Mouse (Mus musculus): Measurements from ENCODE around the gene Coro6. TPM values are rescaled to one million over a fixed set of nuclear protein-coding genes. Genes with fewer than 3 reads are reported as not detected.
A peak's percentile ranks its signal among the peaks of the same experiment; 100 is the strongest.

Gene Coro6
- total RNA-seq, 2 experiments from 2014 or later, result 2.0 to 2.9 TPM

DNA sequence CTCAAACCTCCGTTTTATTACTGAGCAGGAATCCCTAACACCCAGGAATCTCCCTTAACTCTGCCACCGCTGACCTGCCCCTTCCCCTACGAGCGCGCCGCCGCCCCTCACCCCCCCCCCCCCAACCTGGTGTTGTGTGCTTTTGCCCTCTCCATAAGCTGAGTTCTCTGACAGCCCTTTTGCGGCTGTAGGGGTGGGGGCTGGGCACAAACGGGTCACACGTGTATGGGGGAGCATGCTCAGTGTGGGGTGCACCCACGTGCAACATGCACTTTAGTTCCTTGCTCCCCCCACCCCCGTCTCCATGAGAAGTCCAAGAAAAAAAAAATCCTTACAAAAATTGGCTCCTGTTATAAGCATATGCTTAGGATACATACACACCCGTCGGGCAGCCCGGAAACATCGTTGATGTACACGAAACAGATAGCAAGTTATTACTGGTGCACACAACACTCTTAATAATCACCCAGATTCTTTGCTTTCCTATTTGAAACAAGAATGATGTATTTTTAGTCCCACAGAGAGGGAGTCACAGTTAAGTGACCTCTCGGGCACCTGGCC is 30.2 kb downstream of the Coro6 start:
- no peak for DNase-seq (ENCODE audit: low spot score in 2 of 2)

DNA sequence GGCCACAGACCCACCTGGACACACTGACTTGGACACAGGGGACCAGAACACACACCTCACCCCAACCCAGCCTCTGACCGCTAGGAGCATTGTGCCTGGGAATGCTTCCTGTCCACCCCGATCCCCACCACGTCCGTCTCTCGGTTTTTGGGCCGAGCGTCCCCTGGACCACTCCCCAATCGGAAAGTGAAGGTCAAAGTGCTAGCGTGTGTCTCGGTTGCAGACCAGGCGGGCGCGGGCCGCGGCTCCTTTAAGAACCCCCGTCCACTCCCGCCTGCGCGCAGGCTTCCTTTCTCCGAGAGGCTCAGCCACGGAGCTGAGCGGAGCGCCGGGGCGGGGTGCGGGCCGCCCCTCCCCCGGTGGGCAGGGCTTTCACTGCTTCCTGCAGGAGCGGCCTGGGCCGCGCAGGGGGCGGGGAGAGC is 30.7 kb downstream of the Coro6 start:
- peak; percentile 89 to 92 for DNase-seq (ENCODE audit: low spot score in 2 of 2)

- DNase-seq (ENCODE audit: low spot score in 2 of 2), result peak; percentile 54 to 66
Observed at GRCm38 (mm10) chr11:77493512-77494343, 31.5 kb downstream of the Coro6 start, which contains the start of gene Git1. Gene Git1, plus strand, starts transcription at chr11:77493562.

DNA sequence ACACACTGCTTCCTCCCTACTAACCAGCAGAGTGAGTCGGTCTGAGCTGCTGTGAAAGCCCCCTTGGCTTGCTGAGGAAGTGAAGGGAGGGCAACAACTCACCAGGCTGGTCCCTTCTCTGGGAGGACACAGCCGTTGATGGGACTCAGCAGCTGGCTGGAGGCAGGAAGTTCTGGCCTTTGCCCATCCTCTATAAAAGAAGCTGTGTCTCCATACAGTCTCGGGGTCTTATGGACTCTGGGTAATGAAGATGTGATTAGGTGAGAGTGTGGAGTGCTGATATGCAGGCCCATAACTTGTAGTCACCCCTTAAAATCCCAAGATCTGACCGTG is 32.1 kb downstream of the Coro6 start:
- DNase-seq (ENCODE audit: low spot score in 2 of 2), result no peak

DNA sequence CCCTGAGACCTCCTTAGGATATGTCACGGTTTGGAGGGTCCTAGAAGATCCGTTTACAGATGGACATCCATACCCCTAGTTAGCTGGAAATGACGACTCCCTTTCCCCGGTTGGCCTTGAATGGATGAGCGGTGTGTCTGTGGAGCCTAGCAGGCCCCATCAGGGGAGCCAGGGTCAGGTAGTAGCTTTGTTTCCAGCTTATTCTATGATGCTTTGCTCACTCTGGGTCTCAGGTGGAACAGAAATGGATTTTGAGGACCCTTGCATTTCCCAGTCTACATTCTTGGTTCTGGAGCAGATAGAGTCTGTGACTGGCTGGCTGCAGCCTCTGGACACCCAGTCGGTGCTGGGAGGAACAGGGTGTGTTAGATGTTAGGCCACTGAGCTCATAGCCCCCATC is 32.6 kb downstream of the Coro6 start:
- DNase-seq (ENCODE audit: low spot score in 2 of 2), result no peak

DNA sequence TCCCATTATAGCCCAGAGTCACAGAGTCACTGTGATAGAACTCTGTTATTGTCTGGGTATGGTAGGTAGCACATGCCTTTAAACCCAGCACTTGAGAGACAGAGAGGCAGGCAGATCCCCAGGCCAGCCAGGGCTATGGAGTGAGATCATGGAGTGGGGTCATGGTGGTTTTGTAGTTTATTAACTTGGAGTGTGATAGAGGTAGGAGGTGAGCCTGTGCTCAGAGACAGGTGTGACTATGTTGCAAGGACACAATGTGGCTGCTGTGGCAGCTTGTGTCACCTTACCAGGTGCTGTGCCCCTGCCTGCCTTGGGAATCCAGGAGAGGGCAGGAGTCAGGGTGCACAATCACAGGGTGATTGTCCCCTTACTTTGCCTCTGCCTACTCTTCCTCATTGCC is 33.3 kb downstream of the Coro6 start:
- DNase-seq (ENCODE audit: low spot score in 2 of 2), result no peak

- DNase-seq (ENCODE audit: low spot score in 2 of 2), result peak in 1 of 2 experiments; percentile 60
Observed at GRCm38 (mm10) chr11:77497341-77497756, 35.1 kb downstream of the Coro6 start.

DNA sequence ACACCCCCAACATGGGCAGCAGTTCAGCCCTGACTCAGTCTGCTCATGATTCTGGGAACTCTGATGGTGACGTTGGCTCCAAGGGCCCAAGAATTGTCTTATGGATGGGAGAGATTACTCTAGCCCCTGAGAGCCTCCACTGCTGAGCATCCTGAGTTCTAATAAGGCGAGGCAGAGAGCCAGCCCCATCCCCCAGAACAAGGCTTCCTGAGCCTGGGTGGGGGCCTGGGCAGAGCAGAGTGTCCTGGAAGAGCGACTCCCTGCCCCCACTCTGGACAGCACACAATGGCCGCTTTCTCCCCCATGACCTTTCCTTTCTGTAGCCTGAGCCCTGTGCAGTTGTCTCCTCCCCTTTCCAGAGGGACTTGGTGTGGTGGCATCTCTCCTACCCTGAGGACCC is 35.6 kb downstream of the Coro6 start:
- no peak for DNase-seq (ENCODE audit: low spot score in 2 of 2)

DNA sequence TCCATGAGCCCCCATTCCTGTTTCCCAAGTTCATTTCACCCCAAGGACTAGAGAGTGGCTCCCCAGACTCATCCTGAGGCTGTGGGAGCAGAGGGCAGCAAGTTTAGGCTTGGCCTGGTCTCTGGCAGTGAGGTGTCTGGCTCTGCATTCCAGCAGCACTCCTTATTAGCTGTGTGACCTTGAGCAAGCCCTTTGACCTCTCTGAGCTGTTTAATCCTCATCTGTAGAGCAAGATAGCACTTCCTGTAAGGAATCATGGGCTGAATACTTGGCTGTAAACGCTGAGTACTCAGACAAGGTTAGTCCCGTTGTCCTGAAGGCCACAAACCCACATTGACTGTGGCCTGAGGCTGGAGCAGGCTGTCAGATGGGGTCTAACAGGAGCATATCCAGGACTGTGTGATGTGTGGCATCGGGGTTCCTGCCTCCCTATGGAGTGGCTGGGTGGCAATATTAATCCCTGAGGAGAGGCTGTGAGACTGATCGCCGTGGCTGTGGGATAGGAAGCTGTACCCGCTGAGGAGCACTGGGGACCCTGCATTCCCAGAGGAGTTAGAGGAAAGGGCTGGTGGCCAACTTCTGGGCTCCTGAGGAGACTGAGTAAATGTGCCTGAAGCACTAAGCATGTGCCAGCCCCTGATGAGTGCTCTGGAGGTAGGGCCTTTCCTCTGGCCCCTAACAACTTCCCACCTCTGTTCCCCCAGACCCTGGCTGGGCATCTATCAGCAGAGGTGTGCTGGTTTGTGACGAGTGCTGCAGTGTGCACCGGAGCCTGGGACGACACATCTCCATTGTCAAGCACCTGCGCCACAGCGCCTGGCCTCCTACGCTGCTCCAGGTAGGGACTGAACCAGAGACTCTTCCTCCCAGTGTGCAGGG is 36.3 kb downstream of the Coro6 start:
- DNase-seq (ENCODE audit: low spot score in 2 of 2), result no peak

- no peak for DNase-seq (ENCODE audit: low spot score in 2 of 2)
Observed at GRCm38 (mm10) chr11:77499354-77499753, 37.1 kb downstream of the Coro6 start.

- no peak for DNase-seq (ENCODE audit: low spot score in 2 of 2)
Observed at GRCm38 (mm10) chr11:77500361-77501325, 38.4 kb downstream of the Coro6 start.

DNA sequence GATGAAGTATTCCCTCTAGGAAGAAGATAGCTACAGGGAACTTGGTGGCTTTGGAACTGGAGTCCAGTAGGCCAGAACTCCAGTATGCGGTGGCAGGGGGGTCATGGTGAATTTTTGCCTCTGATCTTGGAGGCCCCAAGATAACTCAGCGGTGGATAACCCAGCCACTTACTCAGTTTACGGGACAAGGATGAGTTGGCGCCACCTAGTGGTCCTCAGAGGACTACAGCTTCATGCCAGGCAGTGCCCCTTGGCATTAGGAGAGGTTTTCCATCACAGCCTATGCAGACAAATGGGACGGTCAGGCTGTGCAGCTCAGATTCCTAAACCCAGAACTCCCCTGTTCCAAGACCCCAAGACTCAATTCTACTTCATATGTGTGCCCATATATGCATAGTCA is 39.2 kb downstream of the Coro6 start:
- DNase-seq (ENCODE audit: low spot score in 2 of 2), result peak; percentile 63 to 80

DNA sequence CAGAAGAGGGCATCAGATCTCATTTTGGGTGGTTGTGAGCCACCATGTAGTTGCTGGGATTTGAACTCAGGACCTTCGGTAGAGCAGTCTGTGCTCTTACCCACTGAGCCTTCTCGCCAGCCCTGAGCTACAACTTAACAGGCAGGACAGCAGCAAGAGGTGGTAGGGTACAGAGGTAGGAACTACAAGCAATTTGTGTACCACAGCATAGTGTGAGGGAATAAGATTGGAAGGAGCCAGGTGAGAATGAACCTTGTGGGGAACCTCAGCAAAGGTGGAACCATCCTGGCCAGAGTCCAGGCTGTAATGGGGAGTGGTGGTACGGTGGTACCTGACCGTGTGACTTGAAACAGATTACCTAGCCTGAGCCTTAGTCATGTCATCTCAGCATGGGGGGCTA is 39.8 kb downstream of the Coro6 start:
- no peak for DNase-seq (ENCODE audit: low spot score in 2 of 2)

GRCm38 (mm10) chr11:77502481-77502880 is 40.3 kb downstream of the Coro6 start:
- no peak for DNase-seq (ENCODE audit: low spot score in 2 of 2)

DNA sequence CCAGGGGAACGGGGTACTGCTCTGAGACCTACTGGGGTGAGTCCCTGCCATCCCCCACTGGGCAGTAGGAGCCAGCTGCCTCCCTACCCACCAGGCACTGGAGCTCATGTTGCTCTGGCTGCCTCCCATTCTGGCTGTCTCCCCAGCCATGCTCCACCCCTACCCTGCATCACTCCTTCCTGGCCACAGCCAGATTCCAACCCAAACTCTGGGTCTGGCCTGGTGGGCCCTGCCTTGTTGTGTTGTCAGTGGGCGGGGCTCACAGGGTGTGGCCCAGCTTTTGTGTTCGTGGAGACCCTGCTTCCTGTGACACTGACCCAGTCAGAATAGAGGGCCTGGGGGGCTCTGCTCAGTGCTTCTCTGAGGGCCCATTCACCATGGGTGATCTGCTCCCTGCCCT is 41.3 kb downstream of the Coro6 start:
- DNase-seq (ENCODE audit: low spot score in 2 of 2), result no peak

GRCm38 (mm10) chr11:77504377-77504776 is 42.2 kb downstream of the Coro6 start:
- no peak for DNase-seq (ENCODE audit: low spot score in 2 of 2)

GRCm38 (mm10) chr11:77505291-77505980 is 43.2 kb downstream of the Coro6 start:
- no peak for DNase-seq (ENCODE audit: low spot score in 2 of 2)

DNA sequence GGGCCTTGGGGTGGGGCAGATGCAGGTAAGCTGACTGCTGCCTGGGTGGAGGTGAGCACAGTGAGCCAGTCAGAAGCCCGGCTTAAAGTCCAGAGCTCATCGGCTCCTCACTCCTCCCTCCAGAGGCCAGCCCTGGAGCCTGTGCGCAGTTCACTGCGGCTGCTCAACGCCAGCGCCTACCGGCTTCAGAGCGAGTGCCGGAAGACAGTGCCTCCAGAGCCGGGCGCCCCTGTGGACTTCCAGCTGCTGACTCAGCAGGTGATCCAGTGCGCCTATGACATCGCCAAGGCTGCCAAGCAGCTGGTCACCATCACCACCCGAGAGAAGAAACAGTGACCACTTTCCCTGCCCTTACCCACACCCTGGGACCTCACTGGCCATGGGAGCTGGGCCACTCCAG is 44.1 kb downstream of the Coro6 start:
- DNase-seq (ENCODE audit: low spot score in 2 of 2), result peak in 1 of 2 experiments; percentile 22

GRCm38 (mm10) chr11:77506941-77507340 is 44.7 kb downstream of the Coro6 start:
- peak in 1 of 2 experiments; percentile 17 for DNase-seq (ENCODE audit: low spot score in 2 of 2)

DNA sequence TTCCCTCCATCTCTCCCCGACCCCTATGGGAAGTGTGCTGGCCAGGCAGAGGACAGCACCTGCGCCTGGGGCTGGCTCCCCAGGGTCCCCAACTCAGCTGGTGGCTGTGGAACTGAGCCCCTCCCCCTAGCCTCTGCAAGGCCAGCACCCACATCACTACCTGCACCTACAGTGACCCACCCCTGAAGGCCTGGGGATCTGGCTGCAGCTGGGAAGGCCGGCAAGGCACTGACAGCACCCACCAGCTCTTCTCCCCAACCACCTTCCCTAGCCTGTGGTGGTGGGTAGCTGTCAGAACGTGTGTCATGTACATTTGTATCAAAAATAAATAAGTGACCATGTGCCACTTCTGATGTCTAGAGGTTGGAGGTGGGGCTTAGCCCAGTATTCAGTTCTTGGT is 45.2 kb downstream of the Coro6 start:
- peak in 1 of 2 experiments; percentile 20 for DNase-seq (ENCODE audit: low spot score in 2 of 2)

Measured in adrenal gland, adult 18-20 months (tissue).